Mouse (Mus musculus) hindbrain, postnatal 0 days (tissue): ENCODE results near the gene Nthl1. TPM values are rescaled to one million over a fixed set of nuclear protein-coding genes. Genes with fewer than 3 reads are reported as not detected.
A peak's percentile ranks its signal among the peaks of the same experiment; 100 is the strongest.

ENCODE experiments used
- ATAC-seq: fragments of 200-750 bp; cut with Nextera tagmentation; 2 replicates; pipeline ENCODE4 v1.8.0; 2017; ENCODE audit warnings: mild to moderate bottlenecking, moderate TSS enrichment, moderate library complexity
- DNase-seq: peaks from one replicate; pipeline ENCODE4 v3.0.0-alpha.2; 2015; ENCODE audit warnings: low spot score
- H3K27ac ChIP-seq: fragments of 300-500 bp; sonication (generic); 2 replicates; pipeline ENCODE4 v1.5.1; 2014; ENCODE audit warnings: mild to moderate bottlenecking
- H3K27me3 ChIP-seq: fragments of 300-500 bp; sonication (generic); 2 replicates; pipeline ENCODE4 v1.6.1; 2014; ENCODE audit warnings: low read length, mixed read lengths; ENCODE audit not compliant: insufficient read depth
- H3K36me3 ChIP-seq: fragments of 300-500 bp; sonication (generic); 2 replicates; pipeline ENCODE4 v1.6.1; 2014; ENCODE audit warnings: low read length, mixed read lengths; ENCODE audit not compliant: insufficient read depth
- H3K4me1 ChIP-seq: fragments of 300-500 bp; sonication (generic); 2 replicates; pipeline ENCODE4 v1.6.1; 2014; ENCODE audit warnings: antibody characterized with exemption, low read length, mixed read lengths; ENCODE audit not compliant: insufficient read depth
- H3K4me2 ChIP-seq: fragments of 300-500 bp; sonication (generic); 2 replicates; pipeline ENCODE4 v1.6.1; 2014; ENCODE audit warnings: low read depth, mild to moderate bottlenecking, low read length, moderate library complexity, mixed read lengths
- H3K4me3 ChIP-seq: fragments of 300-500 bp; sonication (generic); 2 replicates; pipeline ENCODE4 v1.5.1; 2014; ENCODE audit warnings: low read length
- H3K9ac ChIP-seq: fragments of 300-500 bp; sonication (generic); replicated peaks from 2 replicates; pipeline ENCODE4 v1.6.1; 2014; ENCODE audit warnings: mild to moderate bottlenecking, low read length, moderate library complexity, mixed read lengths
- H3K9me3 ChIP-seq: fragments of 300-500 bp; sonication (generic); 2 replicates; pipeline ENCODE4 v1.6.1; 2016; ENCODE audit warnings: low read length, mixed read lengths
- CTCF ChIP-seq: IDR thresholded peaks from 2 replicates; pipeline ENCODE4 v1.5.1; 2016; ENCODE audit warnings: antibody characterized with exemption, control low read depth, low read depth
- WGBS: fragments of 180-500 bp; shearing (Covaris S2); extraction: QIAGEN DNeasy Blood & Tissue Kit; methylation state at CpG from one replicate; pipeline ENCODE4 v1.1.7; 2014; 5-methylcytosine and 5-hydroxymethylcytosine counted together
- polyA plus RNA-seq: library from polyadenylated mRNA; unstranded; fragments of >200 nt; fragmentation: Nextera tagmentation; extraction: Ambion mirVana; gene quantifications from 2 replicates; pipeline ENCODE4 v1.2.1, GENCODE M21; 2015
- total RNA-seq: library from RNA; depleted of rRNA; stranded (reverse); fragments of >200 nt; gene quantifications from 2 replicates; pipeline ENCODE4 v1.2.3, GENCODE M21; 2014

Nthl1 gene
- total and polyA plus RNA-seq, 2 experiments from 2014 or later: 4.2 to 7.2 TPM

- TF ChIP-seq CTCF: no peak
Observed at GRCm38 (mm10) chr17:24593248-24593647, 39.2 kb upstream of the Nthl1 start.

GRCm38 (mm10) chr17:24593992-24594890 is 38.2 kb upstream of the Nthl1 start:
- Histone ChIP-seq H3K36me3 (peaks cover 92% of the 10 kb centered on the region), H3K9ac (no peak overlapping the region), H3K4me2 (no peak overlapping the region), H3K4me3 (no peak overlapping the region), H3K27ac (no peak overlapping the region; the same call in 1 of the 2 replicates), H3K4me1 (no peaks in the 10 kb centered on the region), H3K9me3 (no peaks in the 10 kb centered on the region), H3K27me3 (no peaks in the 10 kb centered on the region)
- 91% methylated on average over 26 of the region's 26 CpGs for WGBS
- no peak for DNase-seq
- ATAC-seq: no peak
- TF ChIP-seq CTCF: no peak

More at GRCm38 (mm10) chr17:24593248-24593647, 39.2 kb upstream of the Nthl1 start:
- Histone ChIP-seq H3K36me3 (peaks cover 84% of the 10 kb centered on the region), H3K4me2 (no peak overlapping the region), H3K27ac (no peak overlapping the region), H3K4me3 (no peak overlapping the region), H3K9ac (no peak overlapping the region), H3K4me1 (no peaks in the 10 kb centered on the region), H3K27me3 (no peaks in the 10 kb centered on the region), H3K9me3 (no peaks in the 10 kb centered on the region)
- 89% methylated on average over 5 of the region's 5 CpGs for WGBS
- no peak for ATAC-seq
- DNase-seq: no peak

- TF ChIP-seq CTCF: peak; percentile 51
- peak; percentile 33 for DNase-seq
- Histone ChIP-seq H3K4me3 (no peak overlapping the region), H3K36me3 (peaks cover 89% of the 10 kb centered on the region), H3K27ac (peak overlapping the region; percentile 45), H3K4me1 (no peaks in the 10 kb centered on the region), H3K4me2 (no peak overlapping the region), H3K9ac (no peak overlapping the region), H3K9me3 (no peaks in the 10 kb centered on the region), H3K27me3 (no peaks in the 10 kb centered on the region)
- 58% methylated on average over 17 of the region's 17 CpGs for WGBS
- peak; percentile 50; the same call in 1 of the 2 replicates for ATAC-seq
Observed at GRCm38 (mm10) chr17:24595126-24596072, 37.1 kb upstream of the Nthl1 start.

DNA sequence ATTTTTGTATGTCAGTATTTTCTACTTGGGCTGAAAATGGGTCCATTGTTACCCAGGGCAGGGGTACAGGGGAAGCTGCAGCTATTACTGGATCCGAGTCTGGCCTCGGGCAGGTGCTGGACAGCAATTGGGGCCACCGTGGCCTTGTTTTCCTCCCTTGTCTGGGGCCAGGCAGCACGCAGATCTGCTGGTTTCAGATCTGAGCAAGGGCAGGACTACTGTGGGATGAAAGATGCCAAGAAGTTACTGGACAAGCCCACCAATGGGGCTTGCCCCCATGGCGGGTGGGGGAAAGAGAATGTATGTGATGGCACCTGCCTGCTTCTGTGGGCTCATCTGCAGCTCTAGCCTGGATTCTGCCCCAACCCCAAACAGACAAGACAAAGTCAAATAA is 36.4 kb upstream of the Nthl1 start:
- DNase-seq (no peak), ATAC-seq (no peak)
- H3K9ac ChIP-seq: no peak overlapping the region
- WGBS: 83% methylated on average over 5 of the region's 5 CpGs
- no peaks in the 10 kb centered on the region for H3K9me3 ChIP-seq
- peaks cover 87% of the 10 kb centered on the region for H3K36me3 ChIP-seq
- H3K4me3 ChIP-seq: no peak overlapping the region
- TF ChIP-seq CTCF: no peak
- no peaks in the 10 kb centered on the region for H3K4me1 ChIP-seq
- peak overlapping the region; percentile 20; the same call in 1 of the 2 replicates for H3K27ac ChIP-seq
- H3K4me2 ChIP-seq: no peak overlapping the region
- H3K27me3 ChIP-seq: no peaks in the 10 kb centered on the region

- peaks cover 87% of the 10 kb centered on the region for H3K36me3 ChIP-seq
- no peaks in the 10 kb centered on the region for H3K27me3 ChIP-seq
- H3K4me2 ChIP-seq: no peak overlapping the region
- DNase-seq (no peak), ATAC-seq (no peak)
- H3K4me1 ChIP-seq: no peaks in the 10 kb centered on the region
- no peak overlapping the region for H3K9ac ChIP-seq
- H3K9me3 ChIP-seq: no peaks in the 10 kb centered on the region
- 0 out of 2 replicates have a peak overlapping the region, but pooled peaks have one; percentile 20 for H3K27ac ChIP-seq
- WGBS: 79% methylated on average over 19 of the region's 19 CpGs
- no peak overlapping the region for H3K4me3 ChIP-seq
- no peak for TF ChIP-seq CTCF
Observed at GRCm38 (mm10) chr17:24596471-24597183, 35.9 kb upstream of the Nthl1 start.

- no peak overlapping the region for H3K9ac ChIP-seq
- H3K4me3 ChIP-seq: no peak overlapping the region
- no peak for ATAC-seq
- no peak for TF ChIP-seq CTCF
- WGBS: 95% methylated on average over 3 of the region's 3 CpGs
- peaks cover 88% of the 10 kb centered on the region for H3K36me3 ChIP-seq
- no peak for DNase-seq
- H3K9me3 ChIP-seq: no peaks in the 10 kb centered on the region
- H3K27ac ChIP-seq: no peak overlapping the region
- H3K4me1 ChIP-seq: no peaks in the 10 kb centered on the region
- H3K4me2 ChIP-seq: no peak overlapping the region
- H3K27me3 ChIP-seq: no peaks in the 10 kb centered on the region
Observed at GRCm38 (mm10) chr17:24597989-24598388, 34.5 kb upstream of the Nthl1 start.
